Mouse (Mus musculus) neural tube, embryonic 12.5 days (tissue): ENCODE data around the gene Slc9a1. TPM values are rescaled to one million over a fixed set of nuclear protein-coding genes. Genes with fewer than 3 reads are reported as not detected.

Experiments
- ATAC-seq: fragments of 200-750 bp; cut with Nextera tagmentation; 2 replicates; pipeline ENCODE4 v1.8.0; 2017; ENCODE audit warnings: low read depth, mild to moderate bottlenecking, moderate TSS enrichment, moderate library complexity; ENCODE audit not compliant: low FRiP score
- H3K27ac ChIP-seq: fragments of 300-500 bp; sonication (generic); 2 replicates; pipeline ENCODE4 v1.5.1; 2016
- H3K27me3 ChIP-seq: fragments of 300-500 bp; sonication (generic); replicated peaks from 2 replicates; pipeline ENCODE4 v1.6.1; 2016; ENCODE audit warnings: mild to moderate bottlenecking
- H3K36me3 ChIP-seq: fragments of 300-500 bp; sonication (generic); 2 replicates; pipeline ENCODE4 v1.6.1; 2016; ENCODE audit warnings: mild to moderate bottlenecking
- H3K4me1 ChIP-seq: fragments of 300-500 bp; sonication (generic); 2 replicates; pipeline ENCODE4 v1.6.1; 2016
- H3K4me2 ChIP-seq: fragments of 300-500 bp; sonication (generic); replicated peaks from 2 replicates; pipeline ENCODE4 v1.6.1; 2016; ENCODE audit warnings: mild to moderate bottlenecking
- H3K4me3 ChIP-seq: fragments of 300-500 bp; sonication (generic); 2 replicates; pipeline ENCODE4 v1.5.1; 2016
- H3K9ac ChIP-seq: fragments of 300-500 bp; sonication (generic); 2 replicates; pipeline ENCODE4 v1.6.1; 2016; ENCODE audit warnings: mild to moderate bottlenecking
- H3K9me3 ChIP-seq: fragments of 300-500 bp; sonication (generic); 2 replicates; pipeline ENCODE4 v1.6.1; 2016; ENCODE audit warnings: mild to moderate bottlenecking
- WGBS: fragments of 180-500 bp; shearing (Covaris S2); methylation state at CpG from one replicate; pipeline ENCODE4 v1.1.7; 2016; 5-methylcytosine and 5-hydroxymethylcytosine counted together
- polyA plus RNA-seq: library from polyadenylated mRNA; unstranded; fragments of >200 nt; fragmentation: Nextera tagmentation; extraction: Ambion mirVana; gene quantifications from 2 replicates; pipeline ENCODE4 v1.2.1, GENCODE M21; 2016

Gene Slc9a1
- polyA plus RNA-seq, 1 experiment from 2014 or later, result 9.0 TPM

DNA sequence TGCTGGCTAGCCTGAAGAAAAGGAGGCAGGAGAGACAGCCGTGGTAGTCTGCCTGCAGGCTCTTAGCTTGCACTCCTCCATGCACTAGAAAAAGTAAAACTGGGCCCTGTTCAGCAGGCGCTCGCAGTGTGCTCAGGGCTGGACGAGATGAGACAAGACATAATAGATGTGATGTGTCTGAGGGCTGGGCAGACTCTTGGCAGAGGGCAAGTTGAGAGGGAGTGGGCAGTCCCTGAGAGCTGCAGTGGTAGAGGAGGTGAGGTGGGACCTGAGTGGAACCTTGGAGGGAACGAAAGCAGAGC, 9.5 kb downstream of the Slc9a1 start:
- H3K9ac ChIP-seq, result no peak overlapping the region
- H3K4me1 ChIP-seq, result peaks cover 40% of the 10 kb centered on the region
- no peak overlapping the region for H3K27ac ChIP-seq

DNA sequence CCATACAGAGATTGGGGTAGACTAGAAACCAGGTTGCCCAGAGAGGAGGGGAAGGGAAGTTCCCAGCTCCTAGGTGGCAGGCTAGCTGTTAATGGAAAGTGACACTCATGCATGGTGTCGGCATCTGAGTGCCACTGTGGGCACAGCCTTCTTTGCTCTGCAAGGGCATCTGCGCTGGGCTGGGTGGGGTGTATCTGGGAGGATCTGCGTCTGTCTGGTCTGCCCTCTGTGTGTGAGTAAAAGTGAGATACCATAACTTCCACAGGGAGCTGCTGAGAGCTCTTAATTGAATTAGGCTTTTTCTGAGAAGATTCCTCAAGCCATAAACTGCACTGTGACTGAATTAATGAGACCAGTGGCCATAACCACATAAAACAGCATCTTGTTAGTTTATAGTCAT, 10.4 kb downstream of the Slc9a1 start:
- H3K4me2 ChIP-seq, result no peak overlapping the region
- no peaks in the 10 kb centered on the region for H3K27me3 ChIP-seq
- no peak for ATAC-seq
- no peaks in the 10 kb centered on the region for H3K9me3 ChIP-seq
- H3K36me3 ChIP-seq, result no peaks in the 10 kb centered on the region
- WGBS, result 63% methylated on average over 3 of the region's 3 CpGs
- H3K27ac ChIP-seq, result no peak overlapping the region
- H3K9ac ChIP-seq, result no peak overlapping the region
- peaks cover 34% of the 10 kb centered on the region for H3K4me1 ChIP-seq
- no peak overlapping the region for H3K4me3 ChIP-seq

More for the DNA sequence above, 9.5 kb downstream of the Slc9a1 start:
- ATAC-seq, result no peak
- Histone ChIP-seq H3K9me3 (no peaks in the 10 kb centered on the region), H3K36me3 (no peaks in the 10 kb centered on the region), H3K4me3 (no peak overlapping the region), H3K4me2 (no peak overlapping the region), H3K27me3 (no peaks in the 10 kb centered on the region)
- WGBS, result 28% methylated on average over 5 of the region's 5 CpGs

DNA sequence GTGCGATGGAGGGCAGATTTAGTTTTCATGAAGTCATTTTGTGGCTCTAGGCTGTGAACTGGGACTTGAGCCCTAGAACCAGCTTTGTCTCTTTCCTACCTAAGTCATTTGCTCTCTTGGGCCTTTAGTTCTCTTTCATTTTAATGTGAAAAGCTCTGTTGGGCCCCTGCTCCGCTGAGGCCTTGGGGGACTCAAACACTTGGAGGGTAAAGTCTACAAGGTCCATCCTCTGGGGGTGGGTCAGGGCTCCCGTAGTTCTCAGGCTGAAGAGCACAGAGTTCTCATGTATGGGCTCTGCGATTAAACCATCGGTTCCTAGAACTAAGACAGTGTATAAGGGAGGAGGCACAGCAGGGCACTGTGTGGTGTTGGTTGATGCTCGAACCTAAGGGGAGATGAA, 11.0 kb downstream of the Slc9a1 start:
- H3K27me3 ChIP-seq, result no peaks in the 10 kb centered on the region
- H3K27ac ChIP-seq, result no peak overlapping the region
- no peaks in the 10 kb centered on the region for H3K36me3 ChIP-seq
- no peak overlapping the region for H3K4me2 ChIP-seq
- 57% methylated on average over 6 of the region's 6 CpGs for WGBS
- no peak overlapping the region for H3K9ac ChIP-seq
- ATAC-seq, result no peak
- no peak overlapping the region for H3K4me3 ChIP-seq
- H3K9me3 ChIP-seq, result no peaks in the 10 kb centered on the region
- H3K4me1 ChIP-seq, result peaks cover 33% of the 10 kb centered on the region

DNA sequence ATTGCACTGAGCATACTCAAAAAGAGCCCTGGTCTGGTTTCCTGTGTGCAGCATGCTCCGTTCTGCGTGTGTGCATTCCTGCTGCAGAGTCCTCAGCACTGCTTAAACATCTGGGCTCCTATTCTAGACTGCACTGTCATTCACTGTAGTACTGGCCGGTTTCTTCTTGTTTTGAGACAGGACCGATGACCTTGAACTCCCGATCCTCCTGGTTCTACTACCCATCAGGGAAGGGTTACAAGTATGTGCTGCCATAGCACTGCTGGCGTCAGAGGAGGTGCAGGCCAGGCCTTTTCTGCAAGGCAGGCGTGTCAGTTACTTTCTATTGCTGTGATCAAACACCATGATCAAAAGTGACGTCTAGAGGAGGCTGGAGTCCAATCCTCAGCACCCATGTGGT, 11.6 kb downstream of the Slc9a1 start:
- Histone ChIP-seq H3K9ac (no peak overlapping the region), H3K27ac (no peak overlapping the region), H3K4me1 (peaks cover 27% of the 10 kb centered on the region), H3K9me3 (no peaks in the 10 kb centered on the region), H3K4me3 (no peak overlapping the region), H3K36me3 (no peaks in the 10 kb centered on the region), H3K27me3 (no peaks in the 10 kb centered on the region), H3K4me2 (no peak overlapping the region)
- ATAC-seq, result no peak
- 85% methylated on average over 8 of the region's 8 CpGs for WGBS

DNA sequence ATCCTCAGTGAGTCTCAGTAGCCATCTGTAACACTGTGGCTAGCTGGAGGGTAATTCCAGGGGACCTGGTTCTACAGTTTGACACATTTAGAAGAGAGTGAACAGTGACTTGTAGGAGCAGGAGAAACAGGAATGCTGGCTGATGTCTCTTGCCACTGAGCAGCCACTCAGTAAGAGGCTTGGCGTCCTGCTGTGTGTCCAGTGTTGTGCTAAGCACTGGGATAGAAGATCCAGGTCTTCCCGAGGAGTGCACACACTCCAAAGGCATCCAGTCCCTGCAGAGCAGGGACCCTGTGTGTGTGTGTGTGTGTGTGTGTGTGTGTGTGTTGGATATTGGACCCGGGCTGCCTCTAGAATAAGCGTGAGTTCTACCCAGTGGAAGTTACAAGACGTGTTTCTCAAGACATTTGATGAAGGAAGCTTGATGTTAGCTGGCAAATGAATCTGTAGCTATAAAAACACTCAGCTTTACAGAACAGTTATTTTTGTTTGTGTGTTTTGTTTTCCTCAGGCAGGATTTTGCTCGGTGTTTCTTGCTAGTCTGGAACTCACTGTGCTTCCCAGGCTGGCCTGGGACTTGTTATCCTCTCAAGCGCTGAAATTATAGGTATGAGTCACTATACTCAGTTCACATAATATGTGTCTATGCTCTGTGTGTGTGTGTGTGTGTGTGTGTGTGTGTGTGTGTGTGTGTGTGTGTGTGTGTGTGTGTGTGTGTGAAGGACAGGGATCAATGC, 16.7 kb downstream of the Slc9a1 start:
- ATAC-seq, result no peak
- H3K36me3 ChIP-seq, result no peaks in the 10 kb centered on the region
- 82% methylated on average over 7 of the region's 7 CpGs for WGBS

DNA sequence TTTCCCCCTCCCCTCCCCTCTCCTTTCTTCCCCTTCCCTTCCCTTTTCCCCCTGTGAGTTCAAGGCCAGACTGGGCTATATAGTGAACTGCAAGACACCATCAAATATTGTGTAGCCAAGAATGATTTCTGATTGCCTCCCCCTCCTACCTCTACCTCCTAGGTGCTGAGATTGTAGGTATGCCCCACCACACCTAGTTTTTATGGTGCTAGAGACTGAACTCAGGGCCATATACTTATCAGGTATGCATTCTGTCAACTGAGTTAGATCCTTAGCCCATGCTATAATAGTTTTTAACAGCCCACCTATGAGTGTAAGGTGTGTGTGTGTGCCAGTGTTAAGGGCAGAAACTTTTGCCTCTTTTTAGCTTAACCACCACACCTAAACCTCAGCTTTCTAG, 17.5 kb downstream of the Slc9a1 start:
- no peak for ATAC-seq
- no peaks in the 10 kb centered on the region for H3K27me3 ChIP-seq
- no peak overlapping the region for H3K4me2 ChIP-seq

More for the DNA sequence above, 16.7 kb downstream of the Slc9a1 start:
- 0 out of 2 replicates have a peak, but pooled peaks cover 5% of the 10 kb centered on the region for H3K4me1 ChIP-seq
- no peak overlapping the region for H3K9ac ChIP-seq
- no peaks in the 10 kb centered on the region for H3K27me3 ChIP-seq
- no peaks in the 10 kb centered on the region for H3K9me3 ChIP-seq
- no peak overlapping the region for H3K27ac ChIP-seq
- no peak overlapping the region for H3K4me2 ChIP-seq
- no peak overlapping the region for H3K4me3 ChIP-seq

DNA sequence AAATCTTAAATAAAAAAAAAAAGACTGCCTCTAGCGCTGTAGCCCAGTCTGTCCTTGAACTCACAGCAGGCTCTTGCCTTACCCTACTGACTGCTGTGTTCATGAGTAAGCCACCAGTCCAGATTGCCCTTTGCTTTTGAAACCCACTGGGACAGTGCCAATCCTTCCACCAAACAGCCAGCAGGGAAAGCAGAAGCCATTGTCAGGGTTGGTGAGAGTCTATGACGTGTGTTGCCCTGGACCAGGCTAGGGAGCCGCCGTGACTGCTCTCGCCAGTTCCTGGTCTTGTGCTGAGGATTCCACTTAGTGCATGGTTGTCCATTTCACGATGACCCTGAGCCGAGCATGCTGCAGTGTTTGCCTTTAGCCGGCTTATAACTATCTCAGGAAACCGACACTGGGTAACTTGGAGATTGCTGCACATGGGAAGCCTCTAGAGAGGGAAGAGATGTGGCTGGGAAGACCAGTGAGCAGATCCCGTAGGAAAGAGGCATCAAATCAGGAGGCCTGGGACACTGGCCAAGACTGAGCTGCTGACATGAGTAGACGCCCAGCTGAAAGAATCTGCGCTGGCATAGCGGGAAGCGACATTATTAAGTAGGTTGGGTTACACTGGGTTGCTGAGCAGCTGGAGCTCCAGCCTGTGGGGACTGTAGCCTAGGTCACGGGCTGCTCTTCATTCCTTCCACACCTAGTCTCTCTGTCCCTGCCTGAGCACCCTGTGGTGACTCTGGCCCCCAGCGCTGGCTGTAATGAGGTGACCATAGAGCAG, 19.5 kb downstream of the Slc9a1 start:
- ATAC-seq, result no peak
- Histone ChIP-seq H3K9ac (no peak overlapping the region), H3K27ac (no peak overlapping the region), H3K36me3 (no peaks in the 10 kb centered on the region), H3K4me1 (0 out of 2 replicates have a peak, but pooled peaks cover 5% of the 10 kb centered on the region), H3K4me3 (no peak overlapping the region), H3K27me3 (no peaks in the 10 kb centered on the region), H3K4me2 (no peak overlapping the region), H3K9me3 (no peaks in the 10 kb centered on the region)
- 88% methylated on average over 16 of the region's 16 CpGs for WGBS

More for the DNA sequence above, 17.5 kb downstream of the Slc9a1 start:
- Histone ChIP-seq H3K9ac (no peak overlapping the region), H3K27ac (no peak overlapping the region), H3K4me1 (0 out of 2 replicates have a peak, but pooled peaks cover 5% of the 10 kb centered on the region), H3K36me3 (no peaks in the 10 kb centered on the region), H3K4me3 (no peak overlapping the region), H3K9me3 (no peaks in the 10 kb centered on the region)

DNA sequence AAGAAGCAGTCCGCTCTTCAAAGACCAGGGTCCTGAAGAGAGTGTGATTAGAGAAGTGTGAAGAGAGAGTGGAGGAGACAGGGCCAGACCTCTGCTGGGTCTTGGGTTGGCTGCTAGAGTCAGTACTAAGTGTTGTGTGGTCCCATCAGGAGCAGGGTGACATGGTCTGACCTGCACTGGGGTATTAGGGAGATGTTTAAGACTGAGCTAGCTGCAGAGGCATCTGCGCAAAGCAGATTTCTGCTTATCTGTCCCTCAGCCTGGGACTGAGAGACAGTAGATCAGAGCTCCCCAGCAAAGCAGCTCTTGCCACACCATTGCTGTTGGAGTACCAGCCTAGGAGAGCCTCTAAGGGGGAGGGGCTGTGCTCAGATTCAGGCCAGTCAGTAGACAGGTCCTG, 20.5 kb downstream of the Slc9a1 start:
- Histone ChIP-seq H3K4me1 (peaks cover 12% of the 10 kb centered on the region), H3K4me3 (no peak overlapping the region), H3K9ac (no peak overlapping the region), H3K4me2 (no peak overlapping the region), H3K36me3 (no peaks in the 10 kb centered on the region), H3K9me3 (no peaks in the 10 kb centered on the region), H3K27ac (no peak overlapping the region), H3K27me3 (no peaks in the 10 kb centered on the region)
- 91% methylated on average over 2 of the region's 2 CpGs for WGBS
- no peak for ATAC-seq

DNA sequence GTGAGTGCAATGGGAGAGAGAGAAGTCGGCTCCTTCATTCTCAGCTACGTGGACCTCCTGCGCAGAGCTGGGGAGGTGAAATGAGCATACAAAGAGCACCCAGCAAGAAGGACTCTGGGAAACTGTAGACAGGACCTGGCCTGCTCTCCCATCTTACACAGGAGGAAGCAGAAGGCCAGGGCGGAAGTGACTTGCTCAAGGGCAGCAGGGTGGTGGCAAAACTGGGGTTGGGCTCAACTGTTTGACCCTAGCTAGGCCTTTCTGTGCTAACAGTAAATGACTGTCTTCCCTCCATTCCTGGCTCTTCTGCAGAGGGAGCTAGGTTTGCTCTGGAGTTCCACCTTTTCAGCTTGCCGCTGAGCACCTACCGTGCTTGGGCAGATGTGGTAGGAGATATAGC, 21.1 kb downstream of the Slc9a1 start:
- 93% methylated on average over 6 of the region's 6 CpGs for WGBS
- H3K27ac ChIP-seq, result no peak overlapping the region
- H3K27me3 ChIP-seq, result no peaks in the 10 kb centered on the region
- H3K4me2 ChIP-seq, result no peak overlapping the region
- H3K9me3 ChIP-seq, result no peaks in the 10 kb centered on the region
- no peak overlapping the region for H3K9ac ChIP-seq
- ATAC-seq, result no peak
- no peaks in the 10 kb centered on the region for H3K36me3 ChIP-seq
- no peak overlapping the region for H3K4me3 ChIP-seq
- H3K4me1 ChIP-seq, result peaks cover 17% of the 10 kb centered on the region

DNA sequence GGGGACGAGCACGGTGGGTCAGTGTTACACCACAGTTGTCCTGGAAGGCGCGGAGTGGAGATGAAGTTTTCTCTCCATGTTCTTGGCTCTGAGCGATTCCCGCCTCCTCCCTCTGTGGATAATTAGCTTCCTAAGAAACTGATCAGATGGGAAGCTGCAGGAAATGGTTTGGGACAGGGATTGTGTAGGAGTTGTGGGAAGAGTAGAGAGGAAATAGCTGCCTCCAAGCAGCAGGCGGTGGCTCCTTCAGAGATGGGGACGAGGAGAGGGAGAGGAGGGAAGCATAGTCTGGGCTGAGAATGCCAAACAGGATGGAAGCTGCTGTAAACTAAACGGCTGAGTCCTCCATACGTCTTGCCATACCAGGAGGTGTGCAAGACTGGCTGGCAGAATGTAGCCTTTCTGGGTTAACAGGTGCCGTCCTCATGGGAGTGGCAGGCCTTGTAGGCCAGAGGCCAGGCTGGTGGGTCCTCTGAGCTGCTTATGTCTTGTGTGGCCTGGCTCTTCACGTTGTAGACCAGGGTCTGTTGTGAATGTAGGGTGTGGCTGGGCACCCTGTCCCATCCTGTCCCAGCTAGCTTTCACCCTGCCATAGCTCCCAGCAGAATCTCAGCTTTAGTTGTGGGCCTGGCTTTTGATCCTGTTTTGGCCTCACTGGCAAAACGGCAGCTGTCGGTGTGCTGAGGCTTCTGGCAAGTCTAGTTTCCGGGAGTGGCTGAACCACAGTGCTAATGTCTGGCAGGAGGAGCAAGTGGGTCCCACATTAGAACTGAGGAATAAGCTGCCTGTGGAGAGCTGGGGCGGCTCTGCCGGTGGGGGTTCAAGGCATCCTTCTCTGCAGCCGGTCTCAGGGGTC, 21.9 kb downstream of the Slc9a1 start:
- Histone ChIP-seq H3K4me1 (peaks cover 26% of the 10 kb centered on the region), H3K9ac (no peak overlapping the region), H3K27me3 (no peaks in the 10 kb centered on the region), H3K4me3 (no peak overlapping the region), H3K4me2 (no peak overlapping the region), H3K36me3 (no peaks in the 10 kb centered on the region), H3K9me3 (no peaks in the 10 kb centered on the region), H3K27ac (no peak overlapping the region)
- 83% methylated on average over 18 of the region's 18 CpGs for WGBS
- ATAC-seq, result no peak

DNA sequence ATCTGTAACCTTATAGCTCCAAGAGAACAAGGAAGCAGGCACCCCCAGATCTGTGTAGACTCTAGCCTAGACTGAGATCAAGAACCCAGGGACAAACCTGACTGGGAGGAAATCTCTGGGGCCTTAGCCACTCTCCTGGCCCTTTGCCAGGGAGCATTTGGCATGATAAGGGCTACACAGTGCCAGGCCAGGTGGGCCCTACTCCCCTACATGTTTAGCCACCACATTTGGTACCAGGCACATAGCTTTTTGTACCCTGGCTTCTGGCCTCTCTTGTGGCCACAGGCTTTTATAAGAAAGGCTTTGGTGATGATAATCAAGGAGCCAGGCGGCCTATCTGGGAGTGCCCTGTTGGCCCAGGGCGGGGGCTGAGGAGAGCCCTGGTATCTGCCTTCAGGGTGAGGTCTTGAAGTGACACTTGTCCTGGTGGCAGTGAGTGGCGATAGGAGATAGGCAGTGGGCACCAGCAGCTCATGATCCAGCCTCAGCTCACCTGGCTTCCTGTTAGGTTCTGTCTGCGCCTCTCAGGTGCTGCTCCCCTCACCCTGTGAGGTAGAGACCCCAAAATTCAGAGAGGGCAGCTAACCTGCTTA, 25.6 kb downstream of the Slc9a1 start:
- Histone ChIP-seq H3K27ac (no peak overlapping the region), H3K9ac (no peak overlapping the region)

DNA sequence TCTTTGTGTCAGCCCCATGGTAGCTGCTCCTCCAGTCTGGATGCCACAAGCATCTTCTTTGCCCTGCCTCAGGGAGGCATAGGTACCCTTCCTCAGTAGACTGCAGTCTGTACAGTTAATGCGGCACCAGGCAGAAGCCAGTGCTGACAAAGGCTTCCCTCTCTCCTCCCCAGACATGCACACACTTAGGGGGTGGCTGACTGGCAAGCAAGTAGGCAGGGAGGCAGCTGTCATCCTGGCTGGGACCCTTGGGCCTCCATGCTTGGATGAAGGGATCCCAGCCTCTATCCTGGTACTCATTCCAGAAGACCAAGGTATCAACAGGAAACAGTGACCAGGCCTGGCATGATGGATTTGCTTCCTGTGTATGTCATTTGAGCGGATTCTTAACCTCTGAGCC, 26.6 kb downstream of the Slc9a1 start:
- Histone ChIP-seq H3K9ac (no peak overlapping the region), H3K9me3 (no peaks in the 10 kb centered on the region), H3K4me2 (no peak overlapping the region), H3K36me3 (no peaks in the 10 kb centered on the region), H3K27ac (no peak overlapping the region), H3K4me3 (no peak overlapping the region), H3K4me1 (peaks cover 29% of the 10 kb centered on the region), H3K27me3 (no peaks in the 10 kb centered on the region)
- ATAC-seq, result no peak
- WGBS, result 82% methylated on average over 2 of the region's 2 CpGs

More for the DNA sequence above, 25.6 kb downstream of the Slc9a1 start:
- Histone ChIP-seq H3K36me3 (no peaks in the 10 kb centered on the region), H3K9me3 (no peaks in the 10 kb centered on the region), H3K27me3 (no peaks in the 10 kb centered on the region), H3K4me2 (no peak overlapping the region), H3K4me3 (no peak overlapping the region), H3K4me1 (peaks cover 29% of the 10 kb centered on the region)
- ATAC-seq, result no peak
- WGBS, result 92% methylated on average over 4 of the region's 4 CpGs
